Mouse (Mus musculus) ES-E14 (cell line): ENCODE measurements around the gene Schip1. TPM values are rescaled to one million over a fixed set of nuclear protein-coding genes. Genes with fewer than 3 reads are reported as not detected.

Experiments used
- DNase-seq: peaks from one replicate; pipeline ENCODE4 v3.0.0-alpha.2; 2013; ENCODE audit warnings: low read depth, low spot score
- H3K27ac ChIP-seq: 2 replicates; pipeline ENCODE4 v1.5.1; 2012; ENCODE audit warnings: low read depth, mild to moderate bottlenecking, low read length, moderate library complexity, mixed read lengths; ENCODE audit not compliant: poor library complexity, insufficient read depth, severe bottlenecking
- H3K36me3 ChIP-seq: 2 replicates; pipeline ENCODE4 v1.6.1; 2012; ENCODE audit warnings: mild to moderate bottlenecking, low read length, moderate library complexity, mixed read lengths; ENCODE audit not compliant: control insufficient read depth, poor library complexity, insufficient read depth, severe bottlenecking
- H3K4me1 ChIP-seq, 2 experiments: fragments of 150-350 bp in 1 of 2; sonication (generic) in 1 of 2; 2 replicates each; pipeline ENCODE4 v1.6.1; 2012; ENCODE audit warnings: low read length in 2 of 2, mild to moderate bottlenecking in 1 of 2, mixed read lengths in 1 of 2; ENCODE audit not compliant: control insufficient read depth in 2 of 2, insufficient read depth in 2 of 2, poor library complexity in 1 of 2
- H3K4me3 ChIP-seq, 2 experiments: fragments of 150-350 bp in 1 of 2; sonication (generic) in 1 of 2; 2 replicates each; pipeline ENCODE4 v1.5.1; 2012; ENCODE audit warnings: low read length in 2 of 2, low read depth in 1 of 2, mild to moderate bottlenecking in 1 of 2, mixed read lengths in 1 of 2; ENCODE audit not compliant: insufficient read depth in 1 of 2, poor library complexity in 1 of 2, severe bottlenecking in 1 of 2
- H3K9ac ChIP-seq: 2 replicates; pipeline ENCODE4 v1.6.1; 2012; ENCODE audit warnings: low read depth, mild to moderate bottlenecking, low read length, mixed read lengths; ENCODE audit not compliant: poor library complexity, insufficient read depth, severe bottlenecking
- H3K9me3 ChIP-seq: fragments of 150-350 bp; sonication (generic); 2 replicates; pipeline ENCODE4 v1.6.1; 2012; ENCODE audit warnings: low read depth, mild to moderate bottlenecking, low read length; ENCODE audit not compliant: control insufficient read depth, insufficient read depth
- CHD2 ChIP-seq: IDR thresholded peaks from 2 replicates; pipeline ENCODE4 v1.6.1; 2014; ENCODE audit warnings: mild to moderate bottlenecking, low read depth, low read length, inconsistent platforms
- HCFC1 ChIP-seq: IDR thresholded peaks from 2 replicates; pipeline ENCODE4 v1.6.1; 2012; ENCODE audit warnings: low read length, inconsistent platforms, borderline replicate concordance; ENCODE audit not compliant: insufficient read depth
- MAFK ChIP-seq: IDR thresholded peaks from 2 replicates; pipeline ENCODE4 v1.6.1; 2014; ENCODE audit warnings: mild to moderate bottlenecking, low read depth, low read length, inconsistent platforms; ENCODE audit not compliant: insufficient read depth
- ZC3H11A ChIP-seq: IDR thresholded peaks from 2 replicates; pipeline ENCODE4 v1.6.1; 2012; ENCODE audit warnings: low read depth, mild to moderate bottlenecking, inconsistent platforms, low read length, borderline replicate concordance
- ZNF384 ChIP-seq: IDR thresholded peaks from 2 replicates; pipeline ENCODE4 v1.6.1; 2012; ENCODE audit warnings: low read depth, low read length, inconsistent platforms
- in situ Hi-C, 2 experiments: fragments of 600-800 bp; cut with MboI; formaldehyde crosslinking; loops; one replicate each; pipeline ENCODE4 v1.15.1; 2025; ENCODE audit warnings: low sequenced_read_pairs in 2 of 2, inconsistent platforms in 1 of 2; ENCODE audit not compliant: unreplicated experiment in 2 of 2
- total RNA-seq: library from RNA; depleted of rRNA; stranded (reverse); fragments of 300-350 nt; gene quantifications from 2 replicates; pipeline ENCODE4 v1.2.3, GENCODE M21; 2012

Gene Schip1
- total RNA-seq, 1 experiment: 38.3 TPM

- H3K9ac ChIP-seq: no peak overlapping the region
- no peak for DNase-seq
- H3K4me1 ChIP-seq: no peaks in the 10 kb centered on the region
- TF ChIP-seq CHD2: no peak
- no peak for TF ChIP-seq ZC3H11A
- TF ChIP-seq HCFC1: no peak
- no peak for TF ChIP-seq ZNF384
- TF ChIP-seq MAFK: no peak
- in situ Hi-C loops: no loop called here
- H3K4me3 ChIP-seq: no peak overlapping the region
- no peak overlapping the region for H3K27ac ChIP-seq
- no peaks in the 10 kb centered on the region for H3K9me3 ChIP-seq
- no peaks in the 10 kb centered on the region for H3K36me3 ChIP-seq
These were observed 310.5 kb downstream of the Schip1 start for GRCm38 (mm10) chr3:68375100-68375508.

- H3K36me3 ChIP-seq: no peaks in the 10 kb centered on the region
- H3K4me1 ChIP-seq: no peaks in the 10 kb centered on the region
- H3K9me3 ChIP-seq: no peaks in the 10 kb centered on the region
- no peak overlapping the region for H3K27ac ChIP-seq
- no peak for DNase-seq
- in situ Hi-C loops: no loop called here
- TF ChIP-seq HCFC1: no peak
- no peak for TF ChIP-seq MAFK
- no peak for TF ChIP-seq CHD2
- TF ChIP-seq ZNF384: no peak
- no peak for TF ChIP-seq ZC3H11A
- H3K9ac ChIP-seq: no peak overlapping the region
- no peak overlapping the region for H3K4me3 ChIP-seq
These were observed 313.0 kb downstream of the Schip1 start for GRCm38 (mm10) chr3:68377452-68378198.

GRCm38 (mm10) chr3:68378799-68379198 lies 314.2 kb downstream of the Schip1 start:
- in situ Hi-C loops: no loop called here
- TF ChIP-seq MAFK (no peak), ZNF384 (no peak), HCFC1 (no peak), ZC3H11A (no peak), CHD2 (no peak)
- Histone ChIP-seq H3K4me3 (no peak overlapping the region), H3K9ac (no peak overlapping the region), H3K4me1 (no peaks in the 10 kb centered on the region), H3K9me3 (no peaks in the 10 kb centered on the region), H3K27ac (no peak overlapping the region), H3K36me3 (no peaks in the 10 kb centered on the region)
- no peak for DNase-seq

GRCm38 (mm10) chr3:68379242-68379641 lies 314.6 kb downstream of the Schip1 start:
- Histone ChIP-seq H3K27ac (no peak overlapping the region), H3K9me3 (no peaks in the 10 kb centered on the region), H3K4me1 (no peaks in the 10 kb centered on the region), H3K9ac (no peak overlapping the region), H3K4me3 (no peak overlapping the region), H3K36me3 (no peaks in the 10 kb centered on the region)
- in situ Hi-C loops: no loop called here
- TF ChIP-seq ZC3H11A: no peak
- TF ChIP-seq MAFK: no peak
- TF ChIP-seq CHD2: no peak
- TF ChIP-seq ZNF384: no peak
- DNase-seq: no peak

- DNase-seq: no peak
- H3K4me1 ChIP-seq: no peaks in the 10 kb centered on the region
- no peak overlapping the region for H3K9ac ChIP-seq
- H3K27ac ChIP-seq: no peak overlapping the region
- in situ Hi-C loops: no loop called here
- TF ChIP-seq HCFC1 (no peak), MAFK (no peak), CHD2 (no peak), ZNF384 (no peak), ZC3H11A (no peak)
- no peaks in the 10 kb centered on the region for H3K9me3 ChIP-seq
- H3K36me3 ChIP-seq: no peaks in the 10 kb centered on the region
- H3K4me3 ChIP-seq: no peak overlapping the region
These were observed 319.1 kb downstream of the Schip1 start for GRCm38 (mm10) chr3:68383672-68384071.
